8 mouse cellular contexts compared by ENCODE assay signal in the genomic region with DNA sequence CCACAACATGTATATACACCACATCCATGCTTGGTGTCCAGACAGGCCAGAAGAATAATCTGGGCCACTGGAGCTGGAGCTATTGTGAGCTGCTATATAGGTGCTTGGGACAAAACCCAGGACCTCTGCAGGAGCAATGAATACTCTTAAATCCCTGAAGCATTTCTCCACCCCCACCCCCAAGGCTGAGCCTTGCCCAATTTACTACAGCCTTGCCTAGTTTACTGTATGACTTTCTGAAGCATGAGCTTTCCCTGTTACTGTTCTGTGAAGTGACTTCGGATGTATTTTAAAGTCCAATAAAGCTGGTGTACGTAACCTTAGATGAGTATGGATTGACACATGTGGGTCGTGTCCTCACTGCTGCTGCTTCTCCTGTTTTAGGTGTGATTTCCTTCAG. TPM values are rescaled to one million over a fixed set of nuclear protein-coding genes. Genes with fewer than 3 reads are reported as not detected.
DNase-seq lines count a peak whose midpoint lies in the region; ATAC-seq and TF ChIP-seq lines count a peak whose summit lies in the region.

No protein-coding gene starts in this region.

- no peaks in the 10 kb centered on the region for H3K9me3 ChIP-seq in hindbrain, postnatal 0 days (ENCODE audit: low read length)
- no peaks in the 10 kb centered on the region for H3K9me3 ChIP-seq in midbrain, embryonic 16.5 days (replicated peaks; ENCODE audit: control insufficient read depth, low read length, poor library complexity, severe bottlenecking)

- no peak overlapping the region for H3K27ac ChIP-seq in cortical plate, adult 2 months (ENCODE audit: insufficient read depth, low read length)
- no peak overlapping the region for H3K27ac ChIP-seq in hindbrain, postnatal 0 days
- no peak overlapping the region for H3K27ac ChIP-seq in midbrain, embryonic 16.5 days (ENCODE audit: low read length)

- WGBS in hindbrain, postnatal 0 days: 82% methylated on average over 3 of the region's 3 CpGs
- WGBS in midbrain, embryonic 16.5 days: 84% methylated on average over 3 of the region's 3 CpGs

- TF ChIP-seq POLR2A in cortical plate, adult 2 months (IDR thresholded peaks at IDR 0.05; ENCODE audit: extremely low read depth, insufficient read depth, low read length): no peak

- H3K36me3 ChIP-seq in hindbrain, postnatal 0 days (ENCODE audit: insufficient read depth, low read length): peaks cover 20% of the 10 kb centered on the region; the same call in 1 of the 2 replicates
- peaks cover 12% of the 10 kb centered on the region; the same call in 1 of the 2 replicates for H3K36me3 ChIP-seq in midbrain, embryonic 16.5 days (ENCODE audit: control insufficient read depth, insufficient read depth, low read length)

- peaks cover 4% of the 10 kb centered on the region; the same call in 1 of the 2 replicates for H3K4me1 ChIP-seq in cortical plate, adult 2 months (ENCODE audit: control insufficient read depth, insufficient read depth, low read length)
- 0 out of 2 replicates have a peak, but pooled peaks cover 6% of the 10 kb centered on the region for H3K4me1 ChIP-seq in hindbrain, postnatal 0 days (ENCODE audit: insufficient read depth, low read length)
- H3K4me1 ChIP-seq in midbrain, embryonic 16.5 days (ENCODE audit: control insufficient read depth, insufficient read depth, low read length): peaks cover 18% of the 10 kb centered on the region

- peak overlapping the region; percentile 64; the same call in 1 of the 2 replicates for H3K4me3 ChIP-seq in cortical plate, adult 2 months (ENCODE audit: insufficient read depth, low read length)
- no peak overlapping the region for H3K4me3 ChIP-seq in hindbrain, postnatal 0 days (ENCODE audit: low read length)
- H3K4me3 ChIP-seq in midbrain, embryonic 16.5 days (ENCODE audit: low read depth, low read length): no peak overlapping the region

- no peak for TF ChIP-seq CTCF in cortical plate, adult 2 months (IDR thresholded peaks at IDR 0.05; ENCODE audit: extremely low read depth, insufficient read depth, low read length)
- TF ChIP-seq CTCF in hindbrain, postnatal 0 days (IDR thresholded peaks at IDR 0.05; ENCODE audit: low read depth): no peak

- peak; percentile 27 for DNase-seq in kidney, adult 11 months
- DNase-seq in kidney, postnatal 25 days: no peak
- no peak for DNase-seq in hindbrain, postnatal 0 days (ENCODE audit: low spot score)
- no peak for DNase-seq in frontal cortex, postnatal 25 days (ENCODE audit: low spot score in 2 of 2)
- no peak for DNase-seq in retina, embryonic 14.5 days (ENCODE audit: low spot score)
- DNase-seq in lung, postnatal 10 days: no peak

- H3K9ac ChIP-seq in hindbrain, postnatal 0 days (replicated peaks; ENCODE audit: low read length): no peak overlapping the region
- no peak overlapping the region for H3K9ac ChIP-seq in midbrain, embryonic 16.5 days (ENCODE audit: low read depth, low read length)

- no peak for ATAC-seq in hindbrain, postnatal 0 days
- ATAC-seq in midbrain, embryonic 16.5 days: no peak

- peak overlapping the region; percentile 57; the same call in 1 of the 2 replicates for H3K4me2 ChIP-seq in hindbrain, postnatal 0 days (ENCODE audit: low read depth, low read length)
- peak overlapping the region; percentile 70 for H3K4me2 ChIP-seq in midbrain, embryonic 16.5 days (ENCODE audit: low read length)

- H3K27me3 ChIP-seq in hindbrain, postnatal 0 days (ENCODE audit: insufficient read depth, low read length): no peaks in the 10 kb centered on the region
- no peaks in the 10 kb centered on the region for H3K27me3 ChIP-seq in midbrain, embryonic 16.5 days (ENCODE audit: control insufficient read depth, insufficient read depth, low read depth, low read length)

RNA-seq across cellular contexts. Expression of gene Srcap, which starts 2.0 kb away (rescaled TPM):
- 24.7 and 26.4 TPM in 2 replicates for polyA plus RNA-seq in cortical plate, adult 2 months (2012; rRNA removed)
- 49.0 and 174 TPM in 2 replicates for total RNA-seq in hindbrain, postnatal 0 days (2014; rRNA removed)
- 29.4 and 29.7 TPM in 2 replicates for polyA plus RNA-seq in hindbrain, postnatal 0 days (2015; fragmentation: Nextera tagmentation; extraction: Ambion mirVana)
- polyA plus RNA-seq in midbrain, embryonic 16.5 days (2015; fragmentation: Nextera tagmentation; extraction: Ambion mirVana): 38.4 and 49.5 TPM in 2 replicates

RNA-seq across cellular contexts. Expression of gene Gm42715, which starts 5.6 kb away (rescaled TPM):
- polyA plus RNA-seq in cortical plate, adult 2 months (2012; rRNA removed): 11.3 and 13.3 TPM in 2 replicates
- total RNA-seq in hindbrain, postnatal 0 days (2014; rRNA removed): 18.9 and 27.6 TPM in 2 replicates
- polyA plus RNA-seq in hindbrain, postnatal 0 days (2015; fragmentation: Nextera tagmentation; extraction: Ambion mirVana): 11.1 and 11.2 TPM in 2 replicates
- polyA plus RNA-seq in midbrain, embryonic 16.5 days (2015; fragmentation: Nextera tagmentation; extraction: Ambion mirVana): 14.1 and 15.7 TPM in 2 replicates

RNA-seq across cellular contexts. Expression of gene Fbrs, which starts 34.8 kb away (rescaled TPM):
- polyA plus RNA-seq in cortical plate, adult 2 months (2012; rRNA removed): 26.6 and 27.1 TPM in 2 replicates
- total RNA-seq in hindbrain, postnatal 0 days (2014; rRNA removed): 36.6 and 40.7 TPM in 2 replicates
- polyA plus RNA-seq in hindbrain, postnatal 0 days (2015; fragmentation: Nextera tagmentation; extraction: Ambion mirVana): 10.4 and 12.1 TPM in 2 replicates
- 9.1 and 12.5 TPM in 2 replicates for polyA plus RNA-seq in midbrain, embryonic 16.5 days (2015; fragmentation: Nextera tagmentation; extraction: Ambion mirVana)

RNA-seq across cellular contexts. Expression of gene Tmem265, which starts 47.4 kb away (rescaled TPM):
- polyA plus RNA-seq in cortical plate, adult 2 months (2012; rRNA removed): not detected in 2 replicates
- 5.7 and 20.5 TPM in 2 replicates for total RNA-seq in hindbrain, postnatal 0 days (2014; rRNA removed)
- polyA plus RNA-seq in hindbrain, postnatal 0 days (2015; fragmentation: Nextera tagmentation; extraction: Ambion mirVana): 7.1 and 9.2 TPM in 2 replicates
- polyA plus RNA-seq in midbrain, embryonic 16.5 days (2015; fragmentation: Nextera tagmentation; extraction: Ambion mirVana): 8.5 and 9.4 TPM in 2 replicates

RNA-seq across cellular contexts. Expression of gene Prr14, which starts 54.4 kb away (rescaled TPM):
- polyA plus RNA-seq in cortical plate, adult 2 months (2012; rRNA removed): 44.0 and 44.8 TPM in 2 replicates
- total RNA-seq in hindbrain, postnatal 0 days (2014; rRNA removed): 57.2 and 58.5 TPM in 2 replicates
- 27.0 and 31.4 TPM in 2 replicates for polyA plus RNA-seq in hindbrain, postnatal 0 days (2015; fragmentation: Nextera tagmentation; extraction: Ambion mirVana)
- polyA plus RNA-seq in midbrain, embryonic 16.5 days (2015; fragmentation: Nextera tagmentation; extraction: Ambion mirVana): 32.9 and 36.0 TPM in 2 replicates
